In the genomic region with DNA sequence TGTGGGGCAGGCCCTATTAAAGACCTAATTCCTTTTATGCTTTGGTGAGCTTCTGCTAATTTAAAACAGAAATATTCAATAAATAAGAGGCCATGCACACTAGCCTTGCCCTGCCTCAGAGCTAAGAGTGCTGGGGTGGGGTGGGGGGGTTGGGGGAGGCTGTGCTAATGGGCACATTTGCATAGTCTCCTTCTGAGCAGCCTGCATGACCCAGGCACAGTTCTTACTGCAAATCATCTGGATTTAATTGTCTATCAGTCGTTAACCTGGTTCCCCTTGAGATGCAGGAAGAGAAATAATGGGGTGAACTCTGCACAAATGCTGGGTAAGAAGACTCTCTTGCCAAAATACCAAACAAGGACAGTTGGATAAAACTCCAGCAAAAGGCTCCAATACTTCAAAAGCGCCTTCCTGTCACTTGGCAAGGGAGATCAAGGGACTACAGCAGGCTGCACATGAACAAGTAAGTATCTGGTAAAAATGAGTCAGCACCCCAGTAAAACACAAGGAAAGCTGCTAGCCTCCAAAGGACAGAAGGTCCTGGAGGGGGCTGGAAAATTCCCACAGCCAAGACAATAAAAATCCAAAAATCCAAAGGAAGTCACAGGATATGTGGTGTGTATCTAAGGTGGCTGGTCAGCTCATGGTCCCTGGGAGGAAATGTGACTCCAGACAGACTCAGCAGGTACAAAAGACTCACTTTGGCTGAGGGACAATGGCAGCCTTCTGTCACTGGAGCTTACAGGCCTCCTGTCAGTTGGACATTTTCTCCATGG, we compare ENCODE assay signal across 13 mouse cellular contexts. TPM values are rescaled to one million over a fixed set of nuclear protein-coding genes. Genes with fewer than 3 reads are reported as not detected.
DNase-seq lines count a peak whose midpoint lies in the region; ATAC-seq and TF ChIP-seq lines count a peak whose summit lies in the region.
"Had no signal": no experiment of that assay in that cellular context is flagged by ENCODE, and none has a peak within 500 bp of the region (broad histone marks: within the 10 kb centered on the region; RNA-seq: fewer than 3 reads in every experiment).

No protein-coding gene starts in this region.

- H3K4me1 ChIP-seq in kidney, postnatal 0 days (replicated peaks; ENCODE audit: insufficient read depth, low read length): no peaks in the 10 kb centered on the region

- no peak overlapping the region for H3K27ac ChIP-seq in kidney, postnatal 0 days

- H3K9ac ChIP-seq in kidney, postnatal 0 days (ENCODE audit: low read depth, low read length): no peak overlapping the region

- H3K9me3 ChIP-seq in kidney, postnatal 0 days (replicated peaks; ENCODE audit: low read length): no peaks in the 10 kb centered on the region

- H3K4me3 ChIP-seq in kidney, postnatal 0 days (replicated peaks; ENCODE audit: low read depth, low read length): no peak overlapping the region
- H3K4me3 ChIP-seq: myocyte had no signal

- no peak for ATAC-seq in kidney, postnatal 0 days (replicated peaks; ENCODE audit: low FRiP score, low read depth)
- ATAC-seq: Patski had no signal

- no peak overlapping the region for H3K4me2 ChIP-seq in kidney, postnatal 0 days (ENCODE audit: low read length)

- no peak for TF ChIP-seq CTCF in kidney, postnatal 0 days (IDR thresholded peaks at IDR 0.05; ENCODE audit: low read depth)

- H3K27me3 ChIP-seq in kidney, postnatal 0 days (ENCODE audit: insufficient read depth, low read length): no peaks in the 10 kb centered on the region
- H3K27me3 ChIP-seq: Patski had no signal

- peak; percentile 41 for DNase-seq in kidney, postnatal 0 days (ENCODE audit: low spot score)
- no peak for DNase-seq in kidney, adult 18-20 months
- peak; percentile 35 for DNase-seq in adrenal gland, postnatal 10 days
- DNase-seq in cerebellum, adult 8-10 months: peak; percentile 62
- peak; percentile 50 for DNase-seq in hindlimb bud, embryonic 11.5 days (ENCODE audit: extremely low spot score, low read depth, low spot score)
- DNase-seq in frontal cortex, postnatal 36 days (ENCODE audit: low spot score in 2 of 2): no peak
- no peak for DNase-seq in ovary, postnatal 10 days (ENCODE audit: low spot score)
- DNase-seq in layer of hippocampus, adult 18-20 months (ENCODE audit: low spot score in 2 of 2): no peak
- DNase-seq: gastrocnemius, postnatal 10 days; kidney, adult 8-10 months; liver had no signal

- WGBS in kidney, postnatal 0 days: 30% methylated on average over 2 of the region's 2 CpGs

- no peaks in the 10 kb centered on the region for H3K36me3 ChIP-seq in kidney, postnatal 0 days (ENCODE audit: insufficient read depth, low read length)

RNA-seq across cellular contexts. Expression of gene Nln, which starts 47.3 kb away (rescaled TPM):
- polyA plus RNA-seq in kidney, postnatal 0 days (2015; fragmentation: Nextera tagmentation; extraction: Ambion mirVana): 13.5 and 15.2 TPM in 2 replicates
- total RNA-seq in adrenal gland, postnatal 10 days (2021): 10 to 100 TPM; 27.2 to 28.4 TPM
- total RNA-seq in layer of hippocampus, adult 18-20 months (2021): 10 to 100 TPM; 17.4 to 21.1 TPM

RNA-seq across cellular contexts. Expression of gene Sgtb, which starts 47.4 kb away (rescaled TPM):
- 5.6 and 5.9 TPM in 2 replicates for polyA plus RNA-seq in kidney, postnatal 0 days (2015; fragmentation: Nextera tagmentation; extraction: Ambion mirVana)
- 1 to 10 TPM; 5.2 to 7.6 TPM for total RNA-seq in adrenal gland, postnatal 10 days (2021)
- 10 to 100 TPM; 79.8 to 80.1 TPM for total RNA-seq in layer of hippocampus, adult 18-20 months (2021)

Comparison
In these comparisons a context has a peak if more than half of its experiments do, and no peak if none do; other contexts are left out.
1. DNase-seq: peak in kidney, postnatal 0 days (single experiment), adrenal gland, postnatal 10 days (single experiment), cerebellum, adult 8-10 months (single experiment) and hindlimb bud, embryonic 11.5 days (single experiment); none in kidney, adult 18-20 months (single experiment), frontal cortex, postnatal 36 days (0 of 2), ovary, postnatal 10 days (single experiment) and layer of hippocampus, adult 18-20 months (0 of 2).
2. RNA of gene Sgtb, which starts 47.4 kb away (total RNA-seq): 79.8 to 80.1 TPM in layer of hippocampus, adult 18-20 months; 5.2 to 7.6 TPM in adrenal gland, postnatal 10 days; every median in the first group is over 4 times any median in the second.